Mouse (Mus musculus): Measurements from ENCODE around the gene Shc3.

Gene Shc3

DNA sequence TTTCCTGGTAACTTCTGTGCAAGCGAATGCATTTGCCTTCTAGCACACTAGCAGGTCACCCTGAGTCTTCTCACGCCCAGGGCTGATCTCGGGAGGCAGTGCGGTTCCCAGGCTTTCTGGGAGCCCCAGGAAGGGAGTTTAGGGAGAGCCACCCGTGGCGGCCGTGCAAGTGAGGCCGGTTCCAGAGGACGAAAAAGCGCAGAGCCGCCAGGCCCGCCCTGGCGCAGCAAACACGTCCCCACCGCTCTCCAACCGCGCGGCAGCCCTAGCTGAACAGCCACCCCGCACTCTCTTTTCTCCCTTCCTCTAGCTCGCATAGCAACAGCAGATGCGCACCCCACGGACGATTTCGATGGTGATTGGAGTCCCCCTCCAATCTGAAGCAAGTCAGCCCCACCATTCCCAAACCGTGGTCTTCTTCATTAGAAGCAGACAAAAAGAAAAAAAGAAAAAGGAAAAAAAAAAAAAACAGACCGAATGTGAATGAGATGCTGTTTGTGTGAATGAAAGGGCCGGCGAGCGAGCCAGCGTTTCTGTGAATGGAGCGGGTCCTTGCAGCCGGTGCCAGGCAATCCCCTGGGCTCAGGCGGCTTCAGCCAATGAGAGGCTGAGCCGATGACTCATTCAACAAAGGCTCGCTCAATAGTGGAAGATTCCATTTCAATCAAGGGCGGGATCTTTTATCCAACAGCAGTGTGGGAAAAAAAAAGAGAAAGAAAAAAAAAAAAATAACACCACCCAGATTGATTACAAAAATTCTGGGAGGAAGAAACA lies at the start of gene Shc3:
Gene Shc3, minus strand, starts transcription at position 509 of the 774 bp plus-strand sequence.
- DNase-seq (ENCODE audit: low read depth, low spot score), result peak; percentile 90

DNA sequence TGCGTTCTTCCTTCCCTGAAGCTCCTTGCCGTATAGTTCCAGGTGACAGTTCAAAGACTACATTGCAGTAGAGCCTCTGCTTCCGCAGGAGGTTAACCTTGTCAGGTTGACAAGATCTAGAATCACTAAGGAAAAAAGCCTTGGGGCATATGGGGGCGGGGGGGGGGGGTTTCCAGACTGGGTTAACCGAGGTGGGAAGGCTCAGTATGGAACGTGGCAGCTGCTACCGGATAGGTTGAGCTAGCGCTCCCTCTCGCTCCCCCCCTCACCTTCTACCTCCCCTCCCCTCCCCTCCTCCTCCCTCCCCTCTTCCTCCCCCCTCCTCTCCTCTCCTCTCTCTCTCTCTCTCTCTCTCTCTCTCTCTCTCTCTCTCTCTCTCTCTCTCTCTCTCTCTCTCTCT lies 49.4 kb upstream of the Shc3 start:
- no peak for DNase-seq (ENCODE audit: low read depth, low spot score)

DNA sequence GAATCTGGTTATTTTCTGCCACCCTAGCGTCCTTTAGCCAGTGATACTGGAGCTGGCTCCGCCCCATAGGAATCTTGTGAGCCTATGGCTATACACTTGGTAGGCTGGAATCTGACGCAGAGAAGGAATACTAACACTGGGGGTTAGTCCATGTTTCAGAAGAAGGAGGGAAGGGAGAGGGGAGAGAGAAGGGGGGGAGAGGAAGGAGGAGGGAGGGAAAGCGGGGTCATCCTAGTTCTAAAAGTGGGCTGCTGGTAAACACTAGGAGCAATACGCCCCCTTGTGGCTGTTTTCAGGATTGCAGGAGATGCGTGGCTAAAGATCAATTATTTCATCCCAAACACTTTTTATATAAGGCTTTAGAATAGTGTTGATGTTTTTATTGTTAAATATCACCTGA lies 48.6 kb upstream of the Shc3 start:
- DNase-seq (ENCODE audit: low read depth, low spot score), result peak; percentile 81

DNA sequence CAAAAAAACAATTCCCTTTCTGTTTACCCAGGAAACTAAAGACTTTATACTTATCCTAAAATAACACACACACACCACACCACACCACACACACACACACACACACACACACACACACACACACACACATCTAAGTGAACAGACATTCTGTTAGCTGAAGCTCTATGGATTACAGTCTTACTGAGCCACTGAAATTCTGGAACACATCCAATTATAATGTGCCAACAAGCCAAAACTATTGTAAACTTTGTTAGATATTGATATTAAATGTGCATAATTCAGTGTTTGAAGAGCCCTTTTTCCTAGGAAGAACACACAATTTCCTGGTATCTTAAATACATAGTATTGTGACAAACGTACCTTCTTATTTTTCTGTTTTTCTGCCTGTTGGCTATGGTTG lies 48.1 kb upstream of the Shc3 start:
- no peak for DNase-seq (ENCODE audit: low read depth, low spot score)

DNA sequence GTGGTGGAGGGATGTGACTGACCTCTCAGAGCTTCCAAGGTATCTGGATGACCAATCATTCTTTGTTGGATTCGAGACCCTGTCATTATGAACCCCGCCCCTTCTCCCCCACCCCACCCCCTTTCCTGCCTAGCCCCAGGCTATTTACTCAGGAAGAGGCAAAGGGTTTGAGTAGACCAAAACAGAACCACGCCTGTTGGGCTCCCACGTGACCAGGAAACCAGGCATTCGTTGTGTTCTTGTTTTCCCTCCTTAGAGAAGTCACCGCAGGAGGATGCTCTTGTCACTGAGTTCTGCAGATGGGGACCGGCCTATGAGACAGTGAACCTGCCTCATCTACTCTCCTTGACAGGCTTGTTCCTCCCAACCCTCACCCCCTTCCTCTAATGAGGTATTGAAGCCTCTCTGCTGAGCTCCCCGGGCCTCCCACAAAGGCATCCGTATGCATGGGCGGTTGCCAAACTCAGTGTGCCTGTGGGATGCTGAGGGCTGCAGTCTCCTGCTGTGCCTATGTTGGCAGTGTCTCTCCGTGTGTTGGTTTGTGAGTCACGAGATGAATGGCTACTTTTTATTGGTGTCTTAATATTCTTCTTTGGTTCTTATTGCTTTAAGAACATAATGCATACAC lies 47.3 kb upstream of the Shc3 start:
- no peak for DNase-seq (ENCODE audit: low read depth, low spot score)

DNA sequence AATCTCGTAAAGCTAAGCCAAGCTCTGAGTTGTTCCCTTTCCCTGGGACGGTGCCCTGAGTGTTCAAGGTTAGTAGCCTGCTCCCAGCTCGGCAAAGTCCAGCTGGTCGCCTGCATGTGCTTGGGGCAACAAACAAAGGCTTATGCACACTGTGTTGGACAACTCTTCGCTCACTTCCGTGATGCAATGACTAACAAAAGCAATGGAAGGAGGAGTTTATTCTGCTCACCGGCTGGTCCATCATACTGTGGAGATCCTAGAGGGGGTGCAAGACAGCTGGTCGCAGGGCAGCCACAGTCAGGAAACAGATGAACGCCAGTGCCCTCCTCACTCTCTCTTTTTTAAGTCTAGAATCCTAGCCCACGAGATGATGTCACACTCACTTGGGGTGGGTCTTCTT lies 46.6 kb upstream of the Shc3 start:
- no peak for DNase-seq (ENCODE audit: low read depth, low spot score)

DNA sequence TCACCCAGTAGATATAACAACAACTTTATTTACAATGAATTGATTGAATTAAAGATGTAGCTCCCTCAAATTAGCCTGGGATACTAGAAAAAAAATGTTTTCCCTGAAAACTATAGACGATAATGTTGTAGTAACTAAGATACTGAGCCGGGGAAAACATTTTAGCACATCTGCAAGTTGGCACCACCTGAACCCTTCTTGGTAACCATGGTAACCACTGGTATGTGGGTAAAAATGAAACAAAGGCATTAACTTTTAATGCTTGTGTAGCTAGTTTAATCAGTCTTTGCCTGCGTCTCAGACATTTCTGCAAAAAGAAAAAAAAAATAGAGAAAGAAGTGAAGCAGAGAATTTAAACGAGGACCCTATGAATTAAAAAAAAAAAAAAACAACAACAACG lies 42.3 kb upstream of the Shc3 start:
- peak; percentile 33 for DNase-seq (ENCODE audit: low read depth, low spot score)

DNA sequence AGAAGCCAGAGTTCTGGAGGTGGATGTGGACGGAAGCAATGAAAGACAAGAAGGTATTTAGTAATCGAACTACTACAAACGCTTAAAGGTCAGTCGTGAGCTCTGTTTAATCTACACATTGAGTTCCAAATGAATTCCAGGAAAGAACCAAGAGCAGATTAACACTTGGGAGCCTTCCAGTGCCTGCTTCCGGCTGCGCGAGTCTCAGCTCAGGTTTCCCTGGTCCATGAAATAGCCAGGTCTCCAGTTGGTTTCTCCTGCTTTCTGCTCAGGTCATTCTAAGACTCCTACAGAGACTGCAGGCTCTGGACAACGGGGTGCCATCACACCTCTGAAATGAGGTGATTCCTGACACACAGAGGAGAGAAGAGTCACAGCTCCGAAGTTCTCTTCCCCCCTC lies 41.8 kb upstream of the Shc3 start:
- DNase-seq (ENCODE audit: low read depth, low spot score), result no peak

DNA sequence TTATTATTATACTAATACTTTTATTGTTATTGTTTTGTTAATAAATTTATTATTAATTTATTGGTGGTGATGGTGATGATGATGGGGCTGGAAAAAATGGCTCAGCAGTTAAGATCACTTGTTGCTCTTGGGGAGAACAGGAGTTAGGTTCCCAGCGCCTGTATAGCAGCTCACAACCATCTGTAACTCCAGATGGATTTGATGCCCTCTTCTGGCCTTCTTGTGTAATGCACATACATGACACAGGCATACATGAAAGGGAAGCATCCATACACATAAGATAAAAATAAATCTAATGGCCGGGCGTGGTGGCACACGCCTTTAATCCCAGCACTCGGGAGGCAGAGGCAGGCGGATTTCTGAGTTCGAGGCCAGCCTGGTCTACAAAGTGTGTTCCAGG lies 40.0 kb upstream of the Shc3 start:
- DNase-seq (ENCODE audit: low read depth, low spot score), result no peak

DNA sequence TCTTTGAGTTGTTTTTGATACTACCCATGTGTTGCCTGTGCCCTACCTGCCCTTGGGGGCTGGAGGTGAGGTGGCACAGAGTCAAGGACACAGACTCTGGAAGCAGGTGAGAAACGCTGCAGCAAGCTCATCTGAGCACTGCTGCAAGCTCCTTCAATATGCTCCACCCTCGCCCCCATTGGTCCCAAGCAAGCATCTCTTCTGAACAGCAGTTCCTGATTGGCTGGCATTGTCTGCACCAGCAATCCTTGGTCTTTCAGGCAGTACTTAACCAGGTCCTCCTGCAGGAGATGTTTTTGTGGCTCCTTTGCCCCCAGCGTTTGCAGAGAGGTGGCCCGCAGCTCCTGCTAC lies 34.6 kb upstream of the Shc3 start:
- no peak for DNase-seq (ENCODE audit: low read depth, low spot score)

DNA sequence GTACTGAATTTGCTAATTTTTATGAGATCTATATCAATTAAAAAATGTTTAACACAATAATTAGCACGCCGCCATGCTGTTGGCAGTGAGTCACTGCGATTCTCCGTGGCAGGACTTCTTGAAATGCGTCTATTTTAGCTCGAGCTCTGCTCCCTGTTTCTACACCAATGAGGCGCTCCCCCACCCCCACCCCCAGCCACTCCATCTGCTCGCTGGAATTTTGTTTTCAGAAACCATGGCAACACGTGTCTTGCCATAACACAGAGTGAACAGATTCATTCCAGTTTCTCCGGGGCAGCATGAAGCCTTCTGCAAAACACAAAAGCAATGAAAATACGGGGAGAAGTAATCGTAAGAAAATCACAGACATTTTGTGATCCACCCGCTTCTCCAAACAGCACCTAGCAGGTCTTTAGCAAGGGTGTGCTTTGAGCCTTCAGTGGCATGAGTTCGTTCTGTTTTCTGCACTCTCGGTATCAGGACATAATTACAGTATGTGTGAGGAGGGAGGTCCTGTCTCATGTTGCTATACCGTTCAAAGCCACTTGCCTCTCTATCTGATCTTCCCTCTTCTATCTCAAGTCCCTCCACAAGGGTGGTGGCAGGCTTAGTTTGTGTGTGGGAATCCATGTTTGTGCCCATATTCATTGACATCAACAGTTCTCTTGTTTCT lies 34.1 kb upstream of the Shc3 start:
- peak; percentile 80 for DNase-seq (ENCODE audit: low read depth, low spot score)

DNA sequence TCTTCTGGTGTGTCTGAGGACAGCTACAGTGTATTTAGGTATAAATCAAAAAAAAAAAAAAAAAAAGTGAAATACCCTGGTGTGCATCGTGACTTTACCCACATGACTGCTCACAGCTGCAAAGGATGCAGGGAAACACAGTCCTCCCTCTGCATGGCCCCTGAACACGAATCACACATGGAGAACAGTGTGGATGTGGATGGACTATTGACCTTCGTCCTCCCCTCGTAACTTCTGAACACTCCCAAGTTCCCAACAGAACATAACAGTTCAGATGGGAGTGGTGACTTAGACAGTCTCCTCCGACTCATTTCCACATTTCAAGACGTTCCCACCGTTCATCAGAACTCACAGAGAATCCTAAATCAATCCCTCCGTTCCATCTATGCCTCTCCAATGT lies 33.5 kb upstream of the Shc3 start:
- no peak for DNase-seq (ENCODE audit: low read depth, low spot score)

DNA sequence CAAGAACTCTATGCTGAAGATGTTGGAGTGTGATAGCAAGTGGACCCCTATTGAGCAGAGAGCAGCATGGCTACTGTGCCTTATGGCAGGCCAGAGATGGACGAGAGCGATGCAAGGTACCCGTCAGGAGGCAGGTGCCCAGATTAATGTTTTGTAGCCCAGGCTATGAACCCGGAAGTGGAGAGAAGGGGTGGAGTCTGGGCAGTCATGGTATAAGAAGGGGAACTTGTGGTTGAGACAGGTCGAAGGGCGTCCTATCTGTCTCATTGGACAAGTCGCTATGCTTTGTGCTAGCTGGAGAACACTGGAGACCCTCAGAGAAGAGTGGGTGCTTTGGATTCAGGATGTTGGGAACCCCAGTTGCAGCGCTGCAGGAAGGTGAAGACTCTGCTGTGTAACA lies 30.9 kb upstream of the Shc3 start:
- DNase-seq (ENCODE audit: low read depth, low spot score), result no peak

DNA sequence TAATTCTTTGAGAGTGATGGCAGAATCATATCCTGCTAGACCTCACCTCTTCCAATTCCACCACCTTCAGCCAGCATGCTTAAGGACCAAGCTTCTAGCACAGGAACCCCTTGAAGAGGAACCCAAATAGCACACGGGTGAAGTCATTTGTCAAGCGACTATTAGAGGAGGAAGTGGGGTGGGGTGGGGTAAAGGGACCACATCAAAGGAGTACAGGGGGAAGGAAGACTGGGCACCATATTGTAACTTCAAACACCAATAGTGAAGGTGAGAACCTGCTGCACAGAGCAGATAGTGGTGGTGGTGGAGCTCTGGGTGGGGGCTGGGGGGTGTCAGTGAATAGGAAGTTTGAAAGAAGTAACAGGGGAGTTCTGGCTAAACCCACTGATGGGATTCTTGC lies 28.8 kb upstream of the Shc3 start:
- DNase-seq (ENCODE audit: low read depth, low spot score), result no peak

DNA sequence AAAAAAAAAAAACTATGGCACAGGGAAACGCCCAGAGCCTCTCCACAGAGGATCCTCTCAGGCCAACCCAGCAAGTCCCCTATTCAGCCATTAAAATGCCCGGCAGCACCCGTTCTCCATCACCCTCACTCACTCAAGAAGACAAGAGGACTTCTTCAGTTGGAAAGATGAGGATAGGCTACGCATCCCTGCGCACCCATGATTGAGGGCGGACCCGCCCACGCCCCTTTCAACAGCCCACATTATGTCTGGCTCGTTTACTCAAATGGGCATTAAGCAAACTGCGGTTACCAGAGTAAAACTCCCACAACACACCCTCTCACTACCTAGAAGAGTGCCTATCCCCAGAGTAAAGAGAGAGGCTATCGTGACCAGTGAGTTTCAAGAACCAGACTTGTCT lies 26.2 kb upstream of the Shc3 start:
- no peak for DNase-seq (ENCODE audit: low read depth, low spot score)

DNA sequence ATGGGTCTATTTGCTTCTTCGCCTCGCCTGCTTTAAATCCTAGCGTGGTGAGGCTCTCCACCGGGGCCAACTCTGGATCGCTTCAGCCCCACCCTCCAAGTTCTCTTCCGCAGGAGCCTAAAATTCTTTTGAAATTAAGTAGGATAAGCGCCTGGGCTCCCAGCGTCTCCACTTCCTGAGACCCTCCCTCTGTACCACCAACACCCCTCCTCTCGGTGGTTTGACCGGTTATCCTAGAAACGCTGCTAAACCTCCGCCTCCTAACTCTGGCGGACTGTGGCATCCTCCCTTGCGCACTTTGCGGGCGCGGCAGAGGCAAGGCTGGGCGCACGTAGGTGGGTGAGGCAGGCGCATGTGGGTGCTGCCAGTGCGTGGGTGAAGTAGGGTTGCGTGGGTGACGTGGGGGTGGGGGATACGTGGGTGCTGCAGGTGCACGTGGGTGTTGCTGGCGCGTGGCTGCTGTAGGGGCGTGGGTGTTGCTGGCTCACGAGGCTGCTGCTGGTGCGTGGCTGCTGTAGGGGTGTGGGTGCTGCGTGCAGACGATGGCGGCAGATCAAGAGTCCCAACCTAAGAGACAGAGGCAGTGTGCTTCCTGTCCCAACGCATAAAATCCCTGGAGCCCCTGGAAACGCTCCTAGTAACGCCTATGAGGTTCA lies 25.6 kb upstream of the Shc3 start:
- no peak for DNase-seq (ENCODE audit: low read depth, low spot score)

DNA sequence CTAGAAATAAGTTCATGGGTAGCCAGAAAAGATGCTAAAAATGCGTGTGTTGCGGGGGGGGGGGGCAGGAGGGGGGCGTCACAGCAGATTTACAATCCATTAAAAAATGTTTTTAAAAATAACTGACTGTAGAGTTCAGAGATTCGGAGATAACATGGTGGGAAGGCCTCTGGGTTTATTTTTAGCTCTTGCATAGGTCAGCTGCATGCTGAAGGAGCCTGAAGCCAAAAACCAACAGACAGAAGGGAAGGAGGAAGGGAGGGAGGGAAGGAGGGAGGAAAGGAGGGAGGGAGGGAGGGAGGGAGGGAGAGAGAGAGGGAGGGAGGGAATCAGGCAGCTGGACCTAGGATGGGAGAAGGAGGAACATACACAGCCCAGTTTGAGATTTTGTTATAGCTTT lies 18.8 kb upstream of the Shc3 start:
- DNase-seq (ENCODE audit: low read depth, low spot score), result no peak

DNA sequence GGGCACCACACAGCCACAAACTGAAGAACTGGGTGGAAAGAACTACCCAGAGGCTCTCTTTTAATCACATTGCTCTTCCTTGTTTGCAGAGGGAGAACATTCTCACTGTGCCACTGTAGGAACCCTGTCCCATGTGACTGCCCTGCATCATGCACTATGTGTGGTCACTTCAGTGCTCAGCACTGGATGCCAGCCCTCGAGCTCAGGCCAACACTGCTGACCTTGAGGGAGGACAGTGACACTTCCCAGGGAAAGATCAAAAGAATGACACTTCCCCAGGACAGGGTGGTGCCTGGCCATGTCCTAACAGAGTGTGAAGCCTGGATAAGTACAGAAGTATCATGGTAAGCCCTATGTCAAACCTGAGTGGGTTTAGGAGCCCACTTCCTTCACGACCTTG lies 13.0 kb upstream of the Shc3 start:
- no peak for DNase-seq (ENCODE audit: low read depth, low spot score)

DNA sequence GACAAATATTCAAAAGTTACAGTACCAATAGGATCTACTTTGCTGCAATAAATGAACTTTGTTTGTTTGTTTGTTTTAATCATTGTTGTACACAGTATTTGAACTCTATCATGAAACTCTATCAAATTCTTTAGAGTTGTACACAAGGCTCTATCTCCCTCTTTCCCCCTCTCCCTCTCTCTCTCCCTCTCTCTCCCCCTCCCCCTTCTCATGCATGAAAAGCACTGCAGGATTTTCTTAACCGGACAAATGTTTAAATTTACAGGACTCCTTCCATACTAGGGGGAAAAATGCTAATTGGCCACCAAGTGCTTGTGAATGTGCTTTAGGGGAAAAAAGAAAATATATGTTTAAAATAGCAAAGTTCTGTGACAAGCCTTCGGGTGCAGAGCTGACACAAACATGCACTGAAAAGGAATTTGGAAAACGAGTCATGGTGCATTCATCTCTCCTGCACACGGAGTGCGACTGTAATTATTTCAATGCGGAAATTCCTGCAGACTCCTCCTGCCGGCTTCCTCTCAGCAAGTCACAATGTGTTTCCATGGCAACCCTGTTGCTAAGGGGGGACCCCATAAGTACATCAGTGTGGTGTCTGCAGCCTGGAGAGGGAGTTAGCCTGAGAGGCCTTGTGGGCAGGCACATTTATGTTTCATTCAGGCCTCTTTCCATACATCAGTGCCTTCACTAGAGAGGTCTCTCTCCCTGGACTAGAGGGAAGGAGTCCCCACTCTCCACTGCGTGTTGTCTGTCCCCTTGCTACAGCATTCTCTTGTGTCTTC lies 11.2 kb upstream of the Shc3 start:
- peak; percentile 93 for DNase-seq (ENCODE audit: low read depth, low spot score)

DNA sequence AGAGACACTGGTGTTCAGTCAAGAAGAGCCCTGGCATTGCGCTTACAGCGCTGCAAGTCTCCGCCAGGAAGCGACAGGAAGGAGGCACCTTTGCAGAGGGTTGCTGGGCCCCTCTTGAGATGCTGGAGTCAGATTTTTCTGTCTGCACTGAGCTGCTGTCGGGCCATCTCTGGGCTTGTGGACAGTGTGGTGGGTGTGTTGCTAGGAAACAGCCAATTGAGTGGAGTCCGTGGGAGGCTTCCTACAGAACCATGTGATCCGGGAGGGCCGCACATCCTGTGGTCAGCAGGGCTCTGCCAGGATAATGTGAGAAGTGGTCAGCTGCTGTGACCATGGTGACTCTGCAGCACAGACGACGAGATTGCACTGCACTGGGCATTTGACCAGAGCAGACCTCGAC lies 4.6 kb upstream of the Shc3 start:
- DNase-seq (ENCODE audit: low read depth, low spot score), result no peak

DNA sequence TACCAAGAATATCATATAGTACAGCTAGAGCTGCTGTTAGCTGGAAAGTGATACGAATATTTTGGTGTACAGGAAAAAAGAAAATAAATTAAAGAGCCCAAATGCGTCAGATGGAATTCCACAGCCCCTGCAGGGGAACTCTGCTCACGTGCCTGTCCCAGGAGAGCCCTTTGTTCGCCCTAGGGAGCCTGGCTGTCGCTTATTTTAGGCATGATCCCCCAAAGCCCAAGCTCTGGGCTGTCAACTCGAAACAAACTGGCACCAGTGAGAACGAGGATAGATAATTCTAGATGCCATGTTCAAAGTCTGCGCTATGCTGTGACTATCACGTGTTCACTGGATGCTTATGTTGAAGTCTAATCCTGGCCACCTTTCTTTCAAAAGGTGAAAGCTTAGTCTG lies 892 bp upstream of the Shc3 start:
- DNase-seq (ENCODE audit: low read depth, low spot score), result no peak

DNA sequence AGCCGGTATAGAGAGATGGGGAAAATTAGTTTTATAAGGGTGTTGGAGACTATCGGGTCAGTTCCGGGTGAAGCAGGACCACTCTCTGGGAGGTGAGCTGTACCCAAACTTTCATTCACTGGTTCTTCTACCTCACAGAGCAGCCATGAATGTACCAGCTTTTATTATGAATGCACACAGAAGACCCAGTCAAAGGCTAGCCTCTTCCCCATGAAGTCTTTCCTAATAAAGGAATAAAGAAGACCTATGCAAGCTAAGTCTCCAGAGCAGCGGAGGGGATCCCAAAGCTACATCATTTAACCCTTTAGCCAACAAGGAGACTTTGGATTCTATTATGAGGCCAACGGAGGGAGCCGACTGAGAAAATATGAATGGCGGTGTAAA lies 458 bp upstream of the Shc3 start:
- no peak for DNase-seq (ENCODE audit: low read depth, low spot score)
